Mouse (Mus musculus) thymus, postnatal 0 days (tissue): ENCODE results near the gene Ccdc28b. TPM values are rescaled to one million over a fixed set of nuclear protein-coding genes. Genes with fewer than 3 reads are reported as not detected.

Source experiments
- DNase-seq: peaks from one replicate; pipeline ENCODE4 v3.0.0-alpha.2; 2015; ENCODE audit warnings: low spot score
- polyA plus RNA-seq: library from polyadenylated mRNA; unstranded; fragments of >200 nt; fragmentation: Nextera tagmentation; extraction: Ambion mirVana; gene quantifications from 2 replicates; pipeline ENCODE4 v1.2.1, GENCODE M21; 2015

Ccdc28b gene
- 81.7 and 87.2 TPM in 2 replicates for polyA plus RNA-seq

DNA sequence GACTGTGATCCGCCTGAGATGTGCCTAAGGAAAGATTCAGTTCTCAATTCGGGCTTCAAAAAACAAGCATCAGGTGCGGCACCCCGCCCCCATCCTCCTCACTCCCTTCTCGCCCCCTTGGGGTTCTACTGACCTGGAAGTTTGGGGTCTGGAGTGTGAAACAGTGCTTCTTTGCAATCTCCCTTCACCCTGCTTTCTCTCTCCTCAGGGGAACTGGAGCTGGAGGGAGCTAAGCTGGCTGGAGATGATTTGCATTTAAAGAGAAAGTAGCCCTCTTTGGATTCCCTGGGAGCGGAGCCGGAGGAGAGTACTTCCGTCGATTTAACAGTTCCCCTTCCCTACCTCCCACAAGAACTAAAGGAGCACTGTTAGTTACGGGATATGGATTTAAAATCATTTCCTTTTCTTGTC lies at the start of gene Ccdc28b:
Gene Ccdc28b (minus strand): TSS at position 267 of the 411 bp plus-strand sequence.
- peak; percentile 48 for DNase-seq

DNA sequence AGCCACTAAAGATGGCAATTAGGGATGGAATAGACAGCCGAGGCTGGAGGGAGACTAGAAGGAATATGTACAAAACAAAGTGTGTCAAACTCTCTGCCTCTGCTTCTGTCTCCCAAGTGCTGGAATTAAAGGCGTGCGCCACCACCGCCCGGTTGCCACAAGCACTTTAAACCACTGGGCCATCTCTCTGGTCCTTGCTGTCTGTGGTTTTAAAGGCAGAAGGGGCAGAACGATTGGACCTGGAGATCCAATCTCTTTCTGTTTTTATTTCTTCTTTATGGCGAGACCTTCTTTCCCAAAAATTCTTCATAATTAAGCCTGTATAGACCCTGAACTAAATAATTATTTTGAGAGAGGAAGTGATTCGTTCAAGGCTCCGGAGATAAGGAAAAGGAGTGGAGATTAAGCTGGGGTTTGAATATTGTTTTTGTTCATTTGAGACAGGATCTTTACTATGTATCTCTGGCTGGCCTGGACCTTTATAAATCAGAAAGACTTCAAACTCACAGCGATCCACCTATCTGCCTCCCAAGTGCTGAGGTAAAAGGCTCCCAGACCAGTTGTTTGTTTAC lies 49.2 kb upstream of the Ccdc28b start:
- DNase-seq = no peak

GRCm38 (mm10) chr4:129672083-129672877 lies 48.5 kb upstream of the Ccdc28b start, which contains the start of gene Kpna6:
Gene Kpna6, minus strand, starts transcription at chr4:129672767.
- peak; percentile 82 for DNase-seq

GRCm38 (mm10) chr4:129671491-129672082 lies 47.8 kb upstream of the Ccdc28b start:
- DNase-seq = peak; percentile 56

DNA sequence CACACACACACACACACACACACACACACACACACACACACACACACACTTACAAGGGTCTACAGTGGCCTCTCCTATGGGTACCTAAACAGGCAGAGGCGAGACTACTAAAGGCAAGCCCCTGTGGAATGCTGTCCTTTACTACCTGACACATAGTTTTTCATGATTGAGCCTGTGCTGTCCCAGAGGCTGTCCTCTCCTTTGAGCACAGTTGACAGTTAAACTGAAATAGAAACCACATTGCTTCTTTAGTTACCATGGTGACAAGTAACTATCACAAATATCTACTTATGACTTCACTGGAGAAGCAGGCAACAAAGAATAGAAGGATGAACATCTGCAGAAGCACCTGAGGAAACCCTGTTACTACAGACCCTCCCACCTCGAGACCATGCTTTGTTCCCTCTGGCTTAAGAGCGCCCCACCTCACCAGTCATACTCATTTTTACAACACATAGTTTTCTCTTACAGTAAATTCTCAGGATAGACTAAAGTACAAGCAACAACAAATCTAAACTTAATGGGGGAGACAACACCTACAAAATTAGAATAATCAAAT lies 38.6 kb upstream of the Ccdc28b start:
- no peak for DNase-seq

GRCm38 (mm10) chr4:129661584-129661983 lies 37.8 kb upstream of the Ccdc28b start:
- no peak for DNase-seq

DNA sequence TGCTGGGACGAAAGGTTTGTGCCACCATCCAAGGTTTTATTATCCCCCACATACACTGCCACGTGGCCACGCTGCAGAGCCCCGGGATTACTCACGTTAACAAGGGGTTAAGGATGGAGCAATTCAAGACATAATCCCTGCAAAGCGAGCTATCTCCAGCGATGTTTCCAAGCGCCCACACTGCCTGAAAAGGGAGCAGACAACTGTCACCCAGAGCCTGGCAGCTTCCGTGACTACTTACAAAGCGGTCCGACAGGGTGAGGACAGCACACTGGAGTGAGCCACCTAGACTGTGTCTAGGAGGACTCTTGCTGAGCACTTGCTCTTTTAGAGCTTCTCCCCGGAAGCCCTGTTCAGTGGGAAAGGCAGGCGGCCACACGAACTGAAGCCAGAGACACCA lies 31.0 kb upstream of the Ccdc28b start:
- no peak for DNase-seq

- DNase-seq = no peak
Observed at GRCm38 (mm10) chr4:129650359-129650758, 26.6 kb upstream of the Ccdc28b start.

GRCm38 (mm10) chr4:129648656-129649055 lies 24.9 kb upstream of the Ccdc28b start:
- no peak for DNase-seq

DNA sequence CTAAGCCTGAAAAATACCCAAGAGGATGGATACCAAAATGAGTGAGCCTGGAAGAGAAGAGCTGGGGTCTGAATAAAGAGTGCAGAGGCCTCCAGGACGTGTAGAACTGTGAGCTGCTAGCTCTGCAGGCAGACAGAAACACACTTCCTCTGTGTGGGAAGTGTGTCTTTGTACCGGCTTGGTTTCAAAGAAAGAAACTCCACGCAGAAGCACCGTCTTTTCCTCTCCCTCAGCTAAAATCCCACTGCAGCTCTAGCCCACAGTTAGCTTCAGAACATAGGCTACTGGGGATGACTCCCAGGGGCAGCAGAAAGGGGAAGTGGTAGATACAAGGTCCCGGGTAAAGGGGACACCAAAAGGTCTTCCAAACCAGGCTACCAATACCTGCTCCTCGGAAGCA lies 21.5 kb upstream of the Ccdc28b start:
- DNase-seq = no peak

- no peak for DNase-seq
Observed at GRCm38 (mm10) chr4:129641756-129642155, 18.0 kb upstream of the Ccdc28b start.

DNA sequence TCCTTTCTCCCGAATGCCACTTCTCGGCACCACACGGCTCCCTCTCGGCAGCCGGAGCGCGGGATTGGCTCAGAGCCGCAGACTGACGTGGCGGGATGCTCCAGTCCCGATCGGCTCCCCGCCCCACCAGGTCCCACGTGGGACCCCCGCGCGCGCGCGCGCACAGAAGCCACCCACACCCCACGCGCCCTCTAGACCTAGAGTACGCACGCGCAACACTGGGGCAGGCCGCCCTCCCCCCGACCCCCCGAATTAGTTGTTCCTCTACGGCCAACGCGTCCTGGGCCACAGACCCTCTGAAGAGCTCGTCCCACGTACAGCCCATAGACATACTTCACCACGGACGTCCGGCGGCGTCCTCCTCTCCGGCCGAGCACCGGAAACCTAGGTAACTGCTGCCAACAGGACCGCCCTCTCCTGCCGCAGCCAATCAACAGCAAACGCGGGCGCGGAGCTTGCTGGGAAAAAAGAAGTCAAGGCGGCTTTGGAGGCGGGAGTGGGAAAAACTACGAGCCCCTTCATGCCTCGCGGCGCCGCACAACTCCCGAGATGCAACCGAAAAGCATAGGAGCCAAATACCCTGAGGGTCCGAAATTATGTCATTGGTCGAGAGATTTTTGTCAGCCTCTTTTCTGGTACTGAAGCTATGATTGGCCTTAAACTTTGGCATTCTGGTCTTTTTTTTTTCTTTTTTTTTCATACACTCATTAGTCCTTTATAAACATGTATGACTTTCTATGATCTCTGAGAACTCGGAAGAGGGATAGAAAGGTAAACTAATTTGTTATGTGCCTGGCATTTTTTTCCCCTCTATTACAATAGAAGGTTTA lies 17.1 kb upstream of the Ccdc28b start, which contains the start of gene Txlna:
Gene Txlna (minus strand): TSS at position 428 of the 830 bp plus-strand sequence.
- DNase-seq = peak; percentile 97

DNA sequence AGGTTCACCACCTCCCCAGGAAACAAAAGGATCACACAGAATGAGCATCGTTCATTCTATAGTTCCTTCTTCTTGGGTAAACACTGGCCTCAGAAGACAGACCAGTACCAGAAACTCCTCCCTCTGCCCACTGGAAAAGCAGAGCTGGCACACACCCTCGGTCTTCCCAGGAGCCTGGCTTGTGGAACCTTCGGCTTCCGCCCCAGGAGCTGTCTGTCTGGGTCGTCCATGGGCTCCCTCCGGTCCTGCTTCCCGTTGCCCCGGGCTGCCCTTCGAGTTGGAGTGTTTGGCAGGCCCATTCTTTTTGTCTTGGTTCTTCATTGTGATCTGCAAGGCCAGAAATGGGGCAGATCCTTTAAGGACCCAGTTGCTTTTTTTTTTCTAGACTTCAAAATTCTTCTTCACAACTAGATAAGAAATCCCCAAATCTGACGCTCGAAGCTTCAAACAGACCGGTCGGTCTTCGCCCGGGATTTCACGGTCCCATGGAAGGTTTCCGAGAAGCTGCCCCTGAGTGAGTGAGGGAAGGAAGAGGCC lies 16.4 kb upstream of the Ccdc28b start:
- DNase-seq = no peak

GRCm38 (mm10) chr4:129639221-129639620 lies 15.5 kb upstream of the Ccdc28b start:
- no peak for DNase-seq

GRCm38 (mm10) chr4:129633852-129634251 lies 10.1 kb upstream of the Ccdc28b start:
- DNase-seq = no peak

DNA sequence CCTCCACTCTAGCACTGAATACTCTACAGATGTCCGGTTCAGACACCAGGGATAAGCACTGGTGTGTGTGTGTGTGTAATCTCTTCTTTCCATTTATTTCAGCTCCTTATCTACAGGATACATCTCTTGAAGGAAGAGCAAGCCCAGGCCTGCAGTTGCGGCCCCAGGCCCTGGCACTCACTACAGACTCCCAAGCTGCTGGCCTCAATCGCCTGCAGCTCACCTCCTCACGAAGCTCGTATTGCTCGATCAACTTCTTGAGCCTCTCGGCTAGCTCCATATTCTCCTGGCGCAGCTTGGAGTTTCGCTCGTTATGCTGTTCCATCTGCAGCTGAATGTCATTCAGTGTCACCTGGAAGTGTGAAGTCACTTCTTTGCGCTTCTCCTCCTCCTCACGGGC lies 8.1 kb upstream of the Ccdc28b start:
- no peak for DNase-seq

- DNase-seq = no peak
Observed at GRCm38 (mm10) chr4:129630944-129631343, 7.2 kb upstream of the Ccdc28b start.

DNA sequence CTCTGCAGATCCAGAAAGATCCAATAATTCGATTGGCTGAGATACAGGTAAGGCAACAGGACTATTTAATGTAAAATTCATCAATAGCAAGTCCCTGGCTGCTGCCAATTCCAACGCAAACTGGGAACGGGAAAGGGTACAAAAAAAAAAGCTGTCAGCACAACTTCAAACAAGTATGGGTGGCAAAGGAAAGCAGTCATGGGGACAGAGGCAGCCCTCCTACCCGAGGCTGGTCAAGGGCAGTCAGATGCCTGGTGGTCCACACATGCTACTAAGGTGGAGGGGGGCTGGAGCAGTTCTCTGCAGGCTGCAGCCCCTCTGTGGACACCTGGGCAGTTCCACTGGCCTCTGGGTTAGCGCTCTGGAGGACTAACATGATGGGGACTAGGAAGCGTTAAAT lies 2.3 kb upstream of the Ccdc28b start:
- DNase-seq = no peak

- no peak for DNase-seq
Observed at GRCm38 (mm10) chr4:129625496-129625895, 1.7 kb upstream of the Ccdc28b start.

DNA sequence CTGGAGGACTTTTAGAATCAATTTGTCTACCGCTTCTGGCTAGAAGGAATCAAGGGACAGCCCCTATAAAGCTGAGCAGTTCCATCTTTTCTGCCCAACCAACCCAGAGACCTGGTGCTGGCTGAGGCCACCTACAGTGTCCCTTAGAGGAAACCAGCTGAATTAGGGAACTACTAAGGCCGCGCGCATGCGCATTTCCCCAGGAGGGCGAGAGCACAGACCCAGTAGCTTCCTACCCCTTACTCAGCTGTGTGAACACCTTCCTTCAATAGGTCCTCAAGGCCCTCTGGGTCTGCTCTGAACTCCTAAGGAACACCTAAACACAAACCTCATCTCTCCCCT lies 1.3 kb upstream of the Ccdc28b start:
- DNase-seq = peak; percentile 86
